Mouse (Mus musculus) right cerebral cortex, adult 2 months (tissue): ENCODE results near the gene Ereg.

ENCODE experiments used
- DNase-seq, 2 experiments: peaks; one replicate each; pipeline ENCODE4 v3.0.0; 2021 to 2022; ENCODE audit warnings: low spot score in 2 of 2

Gene Ereg

DNA sequence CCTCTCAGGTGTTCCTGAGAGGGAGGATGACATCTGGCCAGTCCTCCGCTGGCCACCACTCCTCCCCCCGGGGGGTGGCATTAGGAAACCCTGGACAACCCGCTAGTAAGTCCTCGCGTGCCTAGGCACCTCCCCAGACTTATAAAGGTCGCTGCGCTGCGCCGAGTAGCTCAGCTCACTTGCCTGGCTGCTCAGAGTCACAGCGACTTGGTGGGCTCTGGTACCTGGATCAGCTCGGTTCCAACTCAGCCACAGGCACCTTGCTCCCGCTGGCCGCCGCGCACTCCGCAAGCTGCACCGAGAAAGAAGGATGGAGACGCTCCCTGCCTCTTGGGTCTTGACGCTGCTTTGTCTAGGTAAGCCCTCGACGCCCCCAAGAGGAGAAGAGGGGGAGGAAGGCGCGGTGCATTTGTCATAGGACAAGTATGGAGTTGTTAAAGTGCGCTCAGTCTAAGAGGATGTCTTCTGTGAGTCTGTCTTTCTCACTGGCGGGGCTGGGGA, at the start of gene Ereg:
Ereg (plus strand) TSS at position 173 of the 501 bp plus-strand sequence.
- peak; percentile 6 to 10 for DNase-seq

DNA sequence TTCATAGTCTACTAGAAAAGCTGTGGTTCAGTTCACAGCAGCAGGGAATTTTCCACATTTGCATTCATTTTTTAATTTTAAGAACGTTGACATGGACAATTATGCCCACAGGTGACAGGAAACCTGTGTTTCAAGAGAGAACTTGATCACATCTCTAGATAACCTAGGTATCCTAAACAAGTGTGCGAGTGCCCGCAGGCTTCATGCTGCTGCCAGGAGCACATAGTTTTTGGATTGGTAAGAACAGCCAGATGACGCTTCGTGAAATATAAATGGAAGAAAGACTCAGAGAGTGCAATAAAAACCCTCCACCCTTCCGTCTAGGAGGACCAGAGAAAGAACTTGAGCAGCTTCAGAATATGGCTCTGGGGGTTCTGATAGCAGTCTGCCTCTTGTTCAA, 47.3 kb upstream of the Ereg start, which contains the start of gene Epgn:
Epgn (plus strand) TSS at position 301 of the 400 bp plus-strand sequence.
- no peak for DNase-seq

- no peak for DNase-seq
Observed at GRCm38 (mm10) chr5:91027840-91028239, 46.6 kb upstream of the Ereg start.

DNA sequence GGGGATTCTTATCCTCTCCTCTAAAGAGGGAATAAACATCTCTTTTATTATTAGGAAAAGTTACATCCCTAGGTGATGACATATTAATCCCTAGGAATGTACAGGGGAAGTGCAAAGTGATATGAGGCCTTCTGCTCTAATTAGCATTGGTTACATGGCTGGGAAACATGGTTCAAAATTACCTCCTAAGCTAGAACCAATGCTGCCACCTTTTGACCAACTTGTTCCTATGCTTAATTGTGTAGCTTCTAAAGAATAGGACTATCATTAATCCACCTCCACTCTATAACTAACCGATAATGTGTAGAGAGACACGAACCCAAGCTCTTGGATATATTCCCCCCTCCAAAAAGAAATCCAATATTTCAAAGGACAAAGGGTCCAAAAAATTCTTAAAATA, 43.8 kb upstream of the Ereg start:
- no peak for DNase-seq

DNA sequence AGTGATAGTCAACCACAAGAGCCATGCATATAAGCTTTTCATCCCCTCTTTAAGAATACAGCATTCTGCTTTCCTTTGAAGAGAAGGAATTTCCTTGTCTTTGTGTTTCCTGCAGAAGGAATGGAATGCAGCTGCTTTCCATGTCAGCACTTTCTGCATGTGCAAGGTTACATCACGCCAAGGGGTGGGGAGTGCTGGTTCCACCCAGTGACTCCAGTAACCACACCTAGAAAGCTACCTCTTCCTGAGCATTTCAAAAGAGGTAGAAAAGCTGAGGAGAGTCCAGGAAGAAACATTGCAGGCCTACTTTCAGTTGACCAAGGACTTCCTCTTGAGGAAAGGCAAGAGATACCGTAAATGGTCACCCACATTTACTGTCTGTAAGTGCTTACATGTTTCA, 39.1 kb upstream of the Ereg start:
- DNase-seq: no peak

GRCm38 (mm10) chr5:91036628-91037027, 37.8 kb upstream of the Ereg start:
- no peak for DNase-seq

DNA sequence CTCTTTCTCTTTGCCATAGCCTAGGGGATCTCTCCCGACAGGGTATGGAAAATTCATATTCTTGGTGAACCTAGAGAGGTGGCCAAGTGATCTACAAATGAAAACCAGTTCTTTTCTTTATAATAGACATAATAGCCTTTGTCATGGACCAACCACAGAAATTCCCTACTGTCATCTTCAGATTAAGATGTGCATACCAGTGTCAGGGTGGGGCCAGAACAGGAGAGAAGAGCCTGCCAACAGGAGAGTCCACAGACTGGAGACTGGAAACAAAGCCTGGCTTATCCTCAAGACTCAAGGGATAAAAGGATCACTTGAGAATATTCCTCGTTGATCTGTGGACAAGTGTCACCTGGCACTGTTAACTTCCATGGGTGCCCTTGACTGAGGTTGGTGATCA, 36.7 kb upstream of the Ereg start:
- no peak for DNase-seq

DNA sequence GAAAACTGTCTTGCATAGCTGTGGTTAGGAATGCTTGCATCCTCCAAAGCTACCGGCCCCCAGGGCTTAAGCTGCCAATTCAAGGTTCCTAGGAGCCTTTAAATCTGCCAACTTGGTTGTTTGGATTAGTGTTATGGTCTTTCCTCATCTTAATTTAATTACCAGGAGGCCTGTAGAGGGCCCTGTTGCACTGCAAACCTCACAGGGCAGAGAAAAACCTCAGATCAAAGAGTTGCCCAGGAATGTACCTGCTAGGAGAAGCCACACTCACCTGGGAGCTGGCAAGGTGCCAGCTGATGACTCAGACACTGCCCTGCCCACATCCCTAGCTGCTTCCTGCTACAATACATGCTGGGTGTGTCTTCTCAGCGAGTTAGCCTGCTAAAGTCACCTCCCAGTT, 35.9 kb upstream of the Ereg start:
- DNase-seq: peak; percentile 2 to 6

GRCm38 (mm10) chr5:91038963-91039362, 35.5 kb upstream of the Ereg start:
- no peak for DNase-seq

DNA sequence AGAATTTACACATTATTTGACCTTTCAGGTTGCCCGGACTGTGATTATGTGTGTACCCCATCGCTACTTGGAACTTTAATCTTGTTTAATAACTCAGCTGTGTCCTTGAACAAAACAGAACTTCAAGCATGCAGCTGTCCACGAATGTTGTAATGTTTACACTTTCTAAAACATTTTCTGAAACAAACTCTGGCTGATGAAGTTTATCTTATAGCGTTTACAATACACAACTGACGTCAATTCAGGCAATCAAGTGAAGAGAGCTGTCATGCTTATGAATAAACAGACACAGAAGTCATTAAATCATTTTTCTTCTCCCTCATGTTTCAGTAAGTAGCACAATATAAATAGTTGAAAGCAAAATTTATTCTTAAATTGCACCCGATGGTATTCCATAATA, 26.4 kb upstream of the Ereg start:
- DNase-seq: no peak

- DNase-seq: no peak
Observed at GRCm38 (mm10) chr5:91048397-91048796, 26.0 kb upstream of the Ereg start.

DNA sequence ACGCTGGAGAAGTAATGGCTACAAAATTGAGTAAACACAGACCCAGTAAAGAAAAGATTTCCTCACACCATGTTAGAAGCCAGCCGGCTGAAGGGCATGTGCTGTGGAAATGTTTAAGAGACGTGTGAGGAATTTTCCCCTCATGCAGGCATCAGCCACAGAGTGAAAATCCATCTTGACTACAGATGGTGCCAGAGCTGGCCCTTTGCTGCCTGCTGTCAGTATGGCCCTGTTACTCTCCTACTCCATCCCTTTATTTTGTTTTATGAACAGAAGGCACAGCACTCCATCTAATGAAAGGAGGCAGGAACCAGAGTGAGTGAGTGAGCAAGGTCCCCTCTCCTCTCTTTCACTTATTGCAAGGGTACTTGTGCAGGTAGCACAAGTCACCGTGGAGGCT, 2.1 kb upstream of the Ereg start:
- no peak for DNase-seq

DNA sequence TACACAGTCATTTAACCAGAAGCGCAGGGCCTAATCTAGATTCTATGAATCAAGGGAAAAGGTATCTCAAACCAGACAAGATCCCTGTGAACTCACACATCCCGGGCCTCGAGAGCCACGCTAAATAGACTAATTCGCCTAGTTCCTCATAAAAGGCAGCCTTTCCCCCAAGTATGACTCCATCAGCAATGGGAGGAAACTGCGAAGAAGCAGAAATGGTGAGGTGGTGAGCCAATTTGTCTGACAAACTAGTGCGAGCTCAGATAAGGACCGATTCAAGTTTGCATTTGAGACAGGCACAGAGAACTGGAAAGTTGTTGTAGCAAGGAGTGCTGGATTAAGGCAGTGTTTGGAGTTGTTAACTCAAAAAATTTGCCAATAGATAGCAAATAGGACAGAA, 796 bp upstream of the Ereg start:
- DNase-seq: no peak

DNA sequence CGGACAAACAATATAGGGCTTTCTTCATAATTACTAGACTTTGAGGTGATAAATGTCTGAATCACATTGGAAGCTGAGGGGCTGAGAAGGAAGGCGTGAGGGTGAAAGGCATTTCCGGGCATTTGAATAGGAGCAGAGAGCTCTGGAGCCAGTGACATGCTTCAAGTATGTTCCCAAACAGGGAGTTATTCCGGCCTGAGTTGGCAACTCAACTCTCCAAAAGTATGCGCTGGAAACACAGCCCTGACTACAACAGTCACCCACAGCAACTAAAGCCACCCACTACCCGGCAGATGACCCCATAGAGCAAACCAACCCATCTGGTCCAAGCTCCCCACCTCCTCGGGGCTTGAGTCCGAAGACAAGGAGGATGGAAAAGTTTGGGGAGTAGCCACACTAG, 396 bp upstream of the Ereg start:
- DNase-seq: no peak

DNA sequence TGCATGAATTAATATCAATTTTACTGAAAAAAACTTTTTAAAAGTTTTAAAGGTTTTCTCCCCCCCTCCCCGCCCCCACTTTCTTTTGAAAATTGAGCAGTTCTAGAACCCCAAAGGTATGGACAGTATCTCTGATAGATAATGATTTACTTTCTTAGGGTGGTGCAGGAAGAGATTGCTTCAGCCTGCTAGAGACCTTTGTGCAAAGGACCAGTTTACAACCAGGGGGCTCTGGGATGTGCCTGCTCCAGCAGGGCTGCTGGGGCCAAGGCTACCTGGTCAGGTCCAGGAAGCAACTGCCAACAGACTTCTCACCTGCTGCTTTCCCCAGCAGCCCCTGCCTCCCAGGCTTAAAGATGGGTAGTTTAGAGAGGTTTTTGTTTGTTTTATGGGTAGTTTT, 599 bp downstream of the Ereg start:
- DNase-seq: no peak

DNA sequence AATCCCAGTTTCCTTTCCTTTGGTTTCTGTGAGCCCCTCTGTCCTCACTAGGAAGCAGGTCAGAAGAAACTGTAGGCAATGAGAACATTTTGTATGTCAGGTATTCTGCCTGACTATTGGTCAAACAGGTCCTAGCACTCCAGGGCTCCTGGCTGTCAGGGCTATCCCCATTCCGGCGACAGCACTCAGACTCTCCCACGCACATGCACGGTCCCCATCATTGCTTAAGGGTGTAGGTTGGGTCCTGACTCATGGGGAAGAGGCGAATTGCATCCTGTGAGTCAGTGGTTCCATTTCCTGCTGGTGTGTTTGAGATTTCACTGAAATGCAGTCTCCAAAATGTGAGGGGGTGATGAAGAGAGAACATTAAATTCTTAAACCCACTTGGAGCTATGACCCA, 8.6 kb downstream of the Ereg start:
- DNase-seq: peak; percentile 23 to 34

GRCm38 (mm10) chr5:91085291-91085690, 10.9 kb downstream of the Ereg start:
- DNase-seq: no peak

DNA sequence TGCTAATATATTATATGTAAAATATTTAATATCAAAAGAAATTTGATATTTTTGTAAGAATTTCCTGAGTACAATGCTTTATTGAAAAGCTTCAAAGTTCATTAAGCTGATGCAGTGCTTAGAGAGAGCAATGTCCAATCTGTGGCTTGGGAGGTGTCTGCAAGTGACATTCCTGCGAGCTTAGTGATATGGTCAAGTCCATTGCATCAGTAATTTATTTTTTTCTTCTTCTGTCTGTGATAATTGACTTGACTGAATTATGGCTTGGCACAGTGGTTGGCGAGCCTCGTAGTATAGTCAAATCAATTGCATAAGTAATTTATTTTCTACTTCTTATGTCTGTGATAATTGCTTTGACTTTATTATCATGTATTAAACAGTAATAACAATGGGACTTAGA, 15.9 kb downstream of the Ereg start:
- DNase-seq: no peak

DNA sequence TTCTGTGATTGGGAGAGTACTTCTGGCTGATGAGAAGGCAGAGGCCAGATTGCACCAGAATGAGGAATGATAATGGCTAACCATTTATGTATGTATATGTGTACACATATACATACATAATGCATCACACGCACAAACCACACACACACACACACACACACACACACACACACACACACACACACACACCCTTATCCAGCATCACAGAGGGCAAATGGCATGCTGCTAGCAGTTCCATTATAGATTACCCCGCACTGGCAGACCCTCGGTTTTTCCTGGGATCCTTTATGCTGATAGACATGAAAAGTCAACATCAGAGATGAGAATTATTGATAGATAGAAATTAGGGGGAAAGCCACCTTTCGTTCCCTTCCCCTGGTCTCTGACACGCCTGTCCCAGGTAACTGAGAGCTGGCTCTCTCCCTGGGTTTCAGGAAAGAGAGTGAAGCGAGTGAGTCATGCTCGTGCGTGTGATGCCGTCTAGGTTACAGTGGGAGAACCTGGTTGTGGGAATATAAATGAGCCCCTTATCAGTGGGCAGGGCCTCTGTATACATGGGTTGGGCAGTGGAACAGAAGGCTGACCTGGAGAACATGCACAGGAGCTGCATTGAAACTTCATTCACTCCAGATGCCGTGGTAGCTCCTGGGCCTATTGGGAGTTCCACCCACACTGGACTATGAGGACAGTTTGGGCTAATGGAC, 23.6 kb downstream of the Ereg start:
- no peak for DNase-seq

DNA sequence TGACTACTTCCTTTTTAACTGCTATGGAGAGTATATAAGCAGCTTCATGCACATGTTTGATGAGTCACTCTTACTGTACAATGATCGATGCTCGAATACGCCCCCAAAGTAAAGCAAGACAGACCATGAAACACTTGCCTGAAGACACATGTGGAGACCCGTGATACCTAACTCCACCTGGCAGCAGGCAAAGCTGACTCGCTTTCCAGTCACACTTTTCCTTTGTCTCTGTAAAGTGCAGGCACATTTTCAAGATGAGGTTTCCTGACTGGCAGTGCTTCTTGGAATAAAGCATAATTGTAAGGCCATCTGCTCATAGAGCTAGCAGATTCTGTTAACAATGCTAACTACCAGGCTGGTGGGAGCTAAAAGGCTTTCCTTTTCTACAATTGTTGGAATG, 27.3 kb downstream of the Ereg start:
- peak in 1 of 2 experiments; percentile 14 for DNase-seq

GRCm38 (mm10) chr5:91103943-91104665, 29.7 kb downstream of the Ereg start:
- no peak for DNase-seq

DNA sequence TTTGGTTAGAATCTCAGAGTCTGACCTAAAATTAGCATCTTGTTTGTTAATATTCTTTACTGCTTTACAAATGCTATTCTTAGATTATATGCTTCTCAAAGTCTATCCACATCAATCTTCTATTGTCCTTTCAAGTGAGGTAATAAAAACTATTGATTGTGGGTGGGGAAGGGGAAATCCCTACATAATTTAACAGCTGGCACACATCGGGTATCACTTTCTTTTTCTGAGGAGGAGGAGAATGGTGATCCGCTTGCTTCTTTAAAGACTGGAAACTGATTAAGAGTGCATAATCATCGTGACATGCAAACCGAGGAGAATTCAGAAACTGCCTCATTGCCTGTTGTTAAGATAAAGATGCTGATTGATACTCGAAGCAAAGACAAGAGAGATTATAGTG, 31.8 kb downstream of the Ereg start:
- no peak for DNase-seq

DNA sequence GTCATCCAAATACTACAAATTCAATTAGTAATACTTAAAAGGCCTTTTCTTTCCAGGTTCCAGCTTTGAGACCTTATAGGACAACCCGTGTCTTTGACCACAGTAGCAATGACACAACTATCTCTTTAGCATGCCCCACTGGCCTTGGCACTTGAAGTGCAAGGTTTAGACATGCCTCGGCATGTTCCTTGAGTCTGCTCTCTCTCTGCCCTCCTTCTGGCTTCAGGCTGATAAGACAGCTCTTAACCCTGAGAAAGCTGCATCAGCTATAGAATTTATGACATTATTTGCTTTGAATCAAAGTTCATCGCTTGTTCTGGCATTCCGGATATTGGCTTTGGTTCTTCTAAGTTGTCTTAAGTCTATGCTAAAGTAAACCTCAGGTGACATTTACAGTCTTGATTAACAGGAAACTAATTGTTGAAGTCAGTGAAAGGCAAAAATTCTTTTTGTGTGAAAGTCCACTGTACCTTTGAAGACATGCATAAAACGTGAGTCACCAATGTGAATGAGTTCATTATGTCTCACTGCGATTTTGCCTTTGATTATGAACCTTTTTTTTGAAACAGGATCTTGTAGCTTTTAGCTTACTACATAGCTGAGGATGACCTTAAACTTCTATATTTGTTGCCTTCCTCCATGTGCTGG, 35.7 kb downstream of the Ereg start:
- DNase-seq: no peak
